Mouse (Mus musculus): ENCODE data around the gene Slamf6.

DNA sequence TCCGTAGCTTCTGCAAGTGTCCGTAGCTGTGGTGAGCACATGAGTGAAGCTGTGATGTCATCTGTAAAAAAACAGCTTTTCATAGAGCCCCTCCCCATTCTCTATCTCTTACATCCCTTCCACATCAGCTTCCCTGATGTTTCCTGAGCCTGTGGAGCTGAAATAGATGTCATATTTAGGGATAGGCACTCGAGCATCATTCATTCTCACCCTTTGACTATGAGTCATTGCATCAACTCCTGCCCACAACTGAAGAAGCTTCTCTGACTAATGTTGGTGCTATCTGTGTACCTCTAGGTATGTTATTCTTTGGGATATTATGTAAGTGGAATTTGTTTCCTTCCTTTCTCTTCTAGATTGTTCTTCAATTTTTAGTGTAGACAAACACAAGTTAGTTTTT lies 7.6 kb downstream of the Slamf6 start:
- TF ChIP-seq RCOR1 (IDR thresholded peaks at IDR 0.05; ENCODE audit: low read depth, low read length) (no peak), POLR2A (IDR thresholded peaks at IDR 0.05; ENCODE audit: control insufficient read depth in 1 of 2, insufficient read depth in 1 of 2, low read depth in 1 of 2, low read length in 2 of 2, poor library complexity in 1 of 2) (no peak), ELF1 (IDR thresholded peaks at IDR 0.05; ENCODE audit: low read depth, low read length) (no peak), SMC3 (IDR thresholded peaks at IDR 0.05; ENCODE audit: low read depth, low read length) (no peak), CHD2 (IDR thresholded peaks at IDR 0.05; ENCODE audit: low read length) (no peak), ETS1 (IDR thresholded peaks at IDR 0.05; ENCODE audit: low read depth, low read length) (no peak), POLR2AphosphoS5 (IDR thresholded peaks at IDR 0.05; ENCODE audit: borderline replicate concordance, low read depth, low read length) (no peak), POLR2AphosphoS2 (IDR thresholded peaks at IDR 0.05; ENCODE audit: low read length) (no peak), MEF2A (IDR thresholded peaks at IDR 0.05; ENCODE audit: extremely low read depth, insufficient replicate concordance, low read depth, low read length, poor library complexity, severe bottlenecking) (no peak), CTCF (IDR thresholded peaks at IDR 0.05 in 2 of 3, conservative IDR thresholded peaks at IDR 0.05 in 1 of 3; ENCODE audit: control insufficient read depth in 1 of 3, insufficient read depth in 1 of 3, low read depth in 2 of 3, low read length in 3 of 3, poor library complexity in 1 of 3, severe bottlenecking in 1 of 3) (no peak), E2F4 (IDR thresholded peaks at IDR 0.05; ENCODE audit: borderline replicate concordance, low read depth, low read length) (no peak)

All from MEL (cell line).